Mouse (Mus musculus): Measurements from ENCODE around the gene Mmp10.

Mmp10 gene

GRCm38 (mm10) chr9:7502051-7502450 is at the start of gene Mmp10:
Gene Mmp10 (plus strand): TSS chr9:7502352.
- no peak for DNase-seq (ENCODE audit: low read depth)

DNA sequence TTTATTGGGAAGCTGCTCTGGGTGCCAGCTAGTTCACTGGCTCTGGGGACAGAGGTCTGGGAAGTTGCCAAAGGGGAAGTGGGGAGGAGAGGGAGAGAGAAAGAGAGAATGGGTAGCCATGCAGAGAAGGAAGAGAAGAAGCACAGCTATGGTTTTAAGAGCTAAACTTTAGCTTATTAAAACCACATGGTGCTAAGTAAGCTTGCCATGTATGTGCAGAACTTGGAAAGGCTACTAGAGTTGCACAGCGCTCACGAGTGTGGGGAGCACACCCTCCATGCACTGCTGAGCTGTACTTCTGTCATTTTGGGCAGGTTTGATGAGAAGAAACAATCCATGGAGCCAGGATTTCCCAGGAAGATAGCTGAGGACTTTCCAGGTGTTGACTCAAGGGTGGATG is 48.9 kb upstream of the Mmp10 start:
- DNase-seq (ENCODE audit: low read depth) = no peak

- no peak for DNase-seq (ENCODE audit: low read depth)
These were observed 31.9 kb upstream of the Mmp10 start for GRCm38 (mm10) chr9:7470262-7470661.

DNA sequence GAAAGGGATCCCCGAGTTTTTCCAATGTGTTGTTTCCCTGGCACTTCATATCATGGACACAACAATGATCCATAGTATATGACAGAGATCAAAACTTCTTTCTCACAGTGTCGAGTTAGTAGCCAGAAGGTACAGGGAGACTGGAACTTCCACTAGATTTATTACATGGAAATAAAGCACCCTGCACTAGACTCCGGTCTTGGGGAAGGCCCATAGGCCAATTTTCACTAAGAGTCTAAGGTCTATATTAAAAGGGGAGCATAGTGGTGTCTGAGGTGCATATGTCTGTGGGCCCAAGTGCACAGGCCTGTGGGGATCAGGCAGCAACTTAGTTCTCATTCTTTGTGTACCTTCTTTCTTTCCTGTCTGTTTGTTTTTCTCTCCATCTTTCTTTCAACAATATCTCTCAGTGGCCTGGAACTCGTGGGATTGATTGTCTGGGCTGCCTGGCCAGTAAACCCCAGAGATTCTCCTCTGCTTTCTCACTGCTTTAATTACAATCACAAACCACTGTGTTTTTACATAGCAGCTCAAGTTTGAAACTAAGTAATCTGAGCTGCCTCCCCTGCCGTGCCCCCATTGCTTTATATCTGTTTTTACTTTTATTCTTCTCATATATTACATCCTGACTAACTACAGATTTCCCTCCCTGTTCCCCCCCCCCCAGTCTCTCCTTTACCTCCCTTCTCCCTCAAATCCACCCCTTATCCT is 18.3 kb upstream of the Mmp10 start:
- DNase-seq (ENCODE audit: low read depth) = no peak

DNA sequence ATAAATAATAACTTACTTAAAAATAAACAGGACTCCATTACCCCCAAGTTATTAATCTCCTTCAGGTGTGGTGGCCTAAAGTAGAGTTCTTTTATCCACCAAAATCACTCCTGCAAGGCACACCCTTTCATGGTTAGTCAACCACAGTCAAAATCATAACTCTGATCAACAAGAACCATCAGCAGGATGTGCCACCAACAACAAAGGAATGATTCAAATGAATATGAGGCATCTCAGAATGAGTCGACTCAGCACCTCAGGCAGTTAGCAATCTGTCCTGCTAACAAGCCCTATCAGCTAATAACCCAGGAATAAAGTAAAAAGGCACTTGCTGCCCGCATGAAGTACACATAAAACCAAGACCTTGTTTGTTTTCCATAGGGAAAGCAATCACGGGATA is 1.0 kb upstream of the Mmp10 start:
- DNase-seq (ENCODE audit: low read depth) = no peak

- no peak for DNase-seq (ENCODE audit: low read depth)
These were observed 5.2 kb downstream of the Mmp10 start for GRCm38 (mm10) chr9:7507321-7507876.

DNA sequence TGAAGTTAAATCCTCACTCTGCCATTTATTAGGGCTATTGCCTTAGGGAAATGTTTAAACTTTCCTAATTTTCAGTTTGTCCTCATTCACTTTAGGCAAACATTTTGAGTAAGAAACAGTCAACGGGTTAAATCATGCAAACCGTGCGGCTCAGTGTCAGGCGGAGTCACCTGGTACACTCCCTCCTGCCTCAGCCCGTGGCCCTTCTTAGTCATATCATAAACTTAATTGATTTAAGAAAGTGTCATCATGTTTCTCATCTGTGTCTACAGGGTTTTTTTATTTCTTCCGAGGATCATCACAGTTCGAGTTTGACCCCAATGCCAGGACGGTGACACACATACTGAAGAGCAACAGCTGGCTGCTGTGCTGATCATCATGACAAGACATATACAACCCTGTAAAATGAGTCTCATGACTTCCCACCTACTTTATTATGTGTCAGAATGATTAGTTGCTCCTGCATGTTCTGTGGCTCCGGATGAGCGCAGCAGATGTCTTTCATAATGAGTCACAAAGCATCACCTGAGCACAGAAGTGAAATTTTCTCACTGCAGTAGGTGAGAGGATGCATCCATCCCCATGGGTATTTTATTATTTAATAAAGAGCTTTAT is 7.6 kb downstream of the Mmp10 start:
- peak; percentile 22 for DNase-seq (ENCODE audit: low read depth)

- DNase-seq (ENCODE audit: low read depth) = no peak
These were observed 15.9 kb downstream of the Mmp10 start for GRCm38 (mm10) chr9:7517944-7518571.

- no peak for DNase-seq (ENCODE audit: low read depth)
These were observed 24.2 kb downstream of the Mmp10 start for GRCm38 (mm10) chr9:7526255-7526940.

GRCm38 (mm10) chr9:7542763-7543162 is 40.6 kb downstream of the Mmp10 start:
- no peak for DNase-seq (ENCODE audit: low read depth)

DNA sequence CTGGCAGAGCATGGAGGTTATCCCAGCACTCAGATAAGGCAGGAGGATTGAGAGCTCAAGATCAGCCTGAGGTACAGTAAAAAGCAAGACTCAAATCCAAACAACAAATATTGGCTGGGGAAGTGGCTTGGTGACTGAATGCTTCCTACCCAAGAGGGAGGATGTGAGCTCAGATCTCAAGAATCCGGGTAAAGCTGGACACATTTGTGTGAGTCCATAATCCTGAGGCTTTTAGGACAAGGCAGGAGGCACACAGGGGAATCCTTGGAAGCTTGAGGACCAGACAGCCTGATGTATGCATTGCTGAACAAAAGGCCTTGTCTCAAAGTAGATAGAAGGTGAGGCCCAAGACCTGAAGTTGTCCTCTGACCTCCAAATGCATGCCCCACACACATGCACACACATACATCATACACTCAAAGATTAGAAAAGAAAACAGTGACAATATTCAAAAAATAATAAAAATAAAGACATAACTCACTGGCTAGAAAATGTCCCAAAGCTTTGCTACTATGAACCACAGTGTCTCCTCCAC is 42.8 kb downstream of the Mmp10 start:
- no peak for DNase-seq (ENCODE audit: low read depth)

GRCm38 (mm10) chr9:7545471-7545870 is 43.3 kb downstream of the Mmp10 start:
- DNase-seq (ENCODE audit: low read depth) = no peak

GRCm38 (mm10) chr9:7545920-7546319 is 43.8 kb downstream of the Mmp10 start:
- DNase-seq (ENCODE audit: low read depth) = no peak

DNA sequence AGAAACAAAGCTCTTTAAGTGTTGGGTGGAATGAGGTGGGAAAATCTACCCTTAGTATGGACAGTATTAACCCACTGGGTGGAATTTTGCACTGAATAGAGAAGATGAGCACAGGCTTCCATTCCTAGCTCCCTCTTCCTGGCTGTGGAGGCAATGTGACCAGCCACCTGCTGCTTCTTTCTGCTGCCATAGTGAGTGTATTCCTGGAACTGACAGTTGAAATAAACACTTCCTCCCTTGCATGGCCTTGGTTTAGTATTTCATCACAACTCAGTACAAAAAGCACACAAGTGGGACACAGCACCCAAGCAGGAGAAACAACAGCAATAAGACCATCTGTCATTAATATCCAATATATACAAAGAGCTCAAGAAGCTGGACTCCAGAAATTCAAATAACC is 49.8 kb downstream of the Mmp10 start:
- no peak for DNase-seq (ENCODE audit: low read depth)

GRCm38 (mm10) chr9:7553536-7553935 is 51.4 kb downstream of the Mmp10 start:
- peak; percentile 11 for DNase-seq (ENCODE audit: low read depth)

GRCm38 (mm10) chr9:7554382-7554781 is 52.2 kb downstream of the Mmp10 start:
- peak; percentile 23 for DNase-seq (ENCODE audit: low read depth)

- DNase-seq (ENCODE audit: low read depth) = no peak
These were observed 56.3 kb downstream of the Mmp10 start, which contains the start of gene Mmp8 for GRCm38 (mm10) chr9:7558221-7559017. Gene Mmp8 (plus strand): TSS chr9:7558456.
